Mouse (Mus musculus) left cerebral cortex, adult 8-10 months (tissue): ENCODE measurements around the gene Ift57. TPM values are rescaled to one million over a fixed set of nuclear protein-coding genes. Genes with fewer than 3 reads are reported as not detected.
A peak's percentile ranks its signal among the peaks of the same experiment; 100 is the strongest.

ENCODE experiments used
- DNase-seq, 2 experiments: peaks; one replicate each; pipeline ENCODE4 v3.0.0; 2022; ENCODE audit warnings: low spot score in 2 of 2
- total RNA-seq, 4 experiments: library from RNA; stranded (reverse); gene quantifications; 2 replicates each; pipeline ENCODE4 v1.2.4; 2022

The Ift57 gene
- 10 to 100 TPM; 51.8 to 55.5 (median 55.0) TPM for total RNA-seq

DNA sequence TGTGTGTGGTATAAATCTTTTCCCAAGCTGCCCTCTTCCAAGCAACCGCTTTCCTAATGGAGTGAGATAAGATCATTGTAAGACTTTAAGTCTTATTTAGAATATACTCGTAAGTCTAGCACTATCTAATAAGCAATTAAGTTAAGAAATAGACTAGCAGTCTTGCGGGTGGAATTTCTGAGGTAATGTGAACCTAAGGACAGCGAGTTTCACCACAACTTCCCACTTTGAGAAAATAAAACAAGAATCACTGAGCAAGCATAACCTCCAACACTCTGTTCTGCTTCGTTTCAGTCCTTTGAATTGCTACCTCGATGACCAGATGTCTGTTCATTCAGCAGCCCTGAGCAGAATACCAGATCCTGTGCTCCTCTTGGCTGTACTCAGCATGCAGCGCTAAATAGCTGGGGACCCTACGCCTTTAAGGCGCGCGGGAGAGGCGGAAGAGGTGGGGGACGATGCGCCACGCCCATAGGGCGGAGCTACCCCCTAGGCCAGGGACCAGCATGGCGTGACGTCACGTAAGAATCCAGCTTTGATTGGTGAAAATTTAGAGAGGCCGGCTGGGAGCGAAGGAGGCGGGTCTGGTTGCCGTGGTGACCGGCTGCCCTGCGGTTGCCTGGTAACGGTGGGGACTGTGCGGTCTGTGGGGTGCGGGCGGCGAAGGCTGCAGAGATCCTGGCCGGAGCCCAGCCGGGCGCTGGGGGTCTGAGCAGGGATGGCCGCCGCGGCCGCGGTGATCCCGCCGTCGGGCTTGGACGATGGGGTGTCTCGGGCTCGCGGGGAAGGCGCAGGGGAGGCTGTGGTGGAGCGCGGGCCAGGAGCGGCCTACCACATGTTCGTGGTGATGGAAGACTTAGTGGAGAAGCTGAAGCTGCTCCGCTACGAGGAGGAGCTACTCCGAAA, at the start of gene Ift57:
TSS of gene Ift57 (plus strand) at position 614 of the 906 bp plus-strand sequence.
- DNase-seq: peak; percentile 91 to 98

GRCm38 (mm10) chr16:49657182-49657581, 41.9 kb upstream of the Ift57 start:
- no peak for DNase-seq

- DNase-seq: no peak
Measured at GRCm38 (mm10) chr16:49658029-49658428, 41.0 kb upstream of the Ift57 start.

GRCm38 (mm10) chr16:49659131-49659530, 39.9 kb upstream of the Ift57 start:
- DNase-seq: no peak

- no peak for DNase-seq
Measured at GRCm38 (mm10) chr16:49660111-49660510, 38.9 kb upstream of the Ift57 start.

GRCm38 (mm10) chr16:49662201-49662600, 36.8 kb upstream of the Ift57 start:
- DNase-seq: no peak

- DNase-seq: no peak
Measured at GRCm38 (mm10) chr16:49664677-49665076, 34.4 kb upstream of the Ift57 start.

GRCm38 (mm10) chr16:49679666-49680065, 19.4 kb upstream of the Ift57 start:
- no peak for DNase-seq

DNA sequence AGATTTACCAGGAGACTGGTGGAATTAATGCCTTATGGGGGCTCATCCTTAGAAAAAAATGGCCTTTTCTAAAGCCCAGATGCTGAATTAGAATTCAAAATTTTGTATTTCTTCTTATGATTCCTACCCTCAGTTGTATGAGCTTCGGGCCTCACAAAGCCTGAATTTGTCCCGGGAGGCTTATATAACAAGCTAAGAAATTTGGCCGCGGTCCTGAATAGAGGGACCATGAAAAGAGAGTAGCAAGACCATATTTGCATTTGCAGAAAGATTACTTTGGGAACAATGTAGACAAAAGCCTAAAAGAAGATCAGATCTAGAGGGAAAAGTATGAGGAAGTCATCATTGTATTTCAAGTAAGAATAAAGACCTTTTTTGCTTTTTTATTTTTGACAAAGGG, 14.1 kb upstream of the Ift57 start:
- DNase-seq: no peak

- DNase-seq: no peak
Measured at GRCm38 (mm10) chr16:49699821-49700220, 788 bp downstream of the Ift57 start.

DNA sequence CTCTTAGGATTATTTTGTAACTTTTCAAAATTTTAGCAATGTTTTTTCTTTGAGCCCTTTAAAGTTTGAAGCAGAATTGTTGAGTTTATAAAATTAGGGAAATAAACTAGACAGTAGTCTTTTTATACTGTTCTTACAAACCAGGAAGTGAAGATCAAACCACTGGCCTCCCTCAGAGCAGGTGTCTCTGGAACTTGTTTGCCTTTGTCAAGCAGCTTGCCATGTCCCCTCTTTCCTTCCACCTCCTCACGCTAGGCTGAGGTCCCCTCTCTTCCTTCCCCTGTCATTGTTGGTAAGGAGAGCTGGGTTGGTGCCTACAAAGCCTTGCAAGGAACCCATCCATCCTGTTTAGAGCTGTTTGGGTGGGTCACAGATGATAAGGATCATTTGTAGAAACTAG, 9.0 kb downstream of the Ift57 start:
- DNase-seq: no peak

DNA sequence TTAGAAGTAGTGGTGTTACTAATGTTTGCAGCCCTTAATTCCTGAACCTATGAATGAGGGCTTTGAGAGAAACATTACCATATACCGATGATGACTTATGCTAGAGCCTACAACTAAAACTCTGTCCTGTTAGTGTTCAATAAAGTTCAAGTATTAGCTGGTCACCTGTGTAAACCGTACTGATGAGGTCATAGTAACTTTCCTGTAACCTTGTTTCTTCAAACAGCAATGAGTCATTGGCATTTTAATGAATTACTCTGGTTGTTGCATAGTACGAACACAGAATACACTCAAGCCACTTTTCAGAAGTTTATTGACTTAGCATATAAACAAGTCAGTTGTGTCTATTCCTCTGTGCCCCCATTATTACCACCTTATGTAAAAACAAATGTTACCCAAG, 11.2 kb downstream of the Ift57 start:
- no peak for DNase-seq

DNA sequence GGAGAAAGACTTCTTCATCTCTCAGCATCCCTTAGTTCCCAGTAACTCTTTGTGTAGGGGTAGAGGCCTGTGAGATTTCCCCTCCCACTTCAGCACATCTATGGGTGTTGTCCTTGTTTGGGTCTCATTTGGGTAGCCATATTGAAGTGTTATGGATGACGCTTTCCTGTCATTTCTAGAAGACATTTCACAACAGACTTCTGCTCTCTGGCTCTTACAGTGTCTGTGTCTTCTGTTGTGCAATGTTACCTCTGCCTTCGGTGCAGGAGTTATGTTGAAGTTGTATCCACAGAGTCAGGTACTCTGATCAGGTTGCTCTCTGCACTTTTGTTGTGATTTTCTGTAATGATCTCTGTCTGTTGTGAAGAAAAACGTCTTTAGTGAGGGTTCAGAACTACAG, 14.3 kb downstream of the Ift57 start:
- DNase-seq: no peak

DNA sequence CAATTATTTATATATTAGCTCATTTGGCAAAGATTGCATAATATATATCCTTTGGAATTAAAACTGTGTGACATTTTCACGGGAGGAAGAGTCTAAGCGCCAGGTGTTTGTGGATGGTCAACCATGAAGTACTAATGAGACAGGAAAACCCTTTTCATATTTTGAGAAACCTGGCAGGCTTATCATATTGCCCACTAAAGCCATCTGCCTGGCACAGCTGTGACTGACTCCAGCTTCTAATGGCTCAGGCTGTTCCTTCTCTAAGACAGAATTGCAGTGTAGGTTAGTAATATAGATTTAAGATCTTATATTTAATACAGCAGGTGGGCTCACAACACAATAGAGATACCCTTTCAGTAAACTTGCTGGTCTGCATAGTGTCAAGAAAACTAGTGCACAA, 21.6 kb downstream of the Ift57 start:
- no peak for DNase-seq

DNA sequence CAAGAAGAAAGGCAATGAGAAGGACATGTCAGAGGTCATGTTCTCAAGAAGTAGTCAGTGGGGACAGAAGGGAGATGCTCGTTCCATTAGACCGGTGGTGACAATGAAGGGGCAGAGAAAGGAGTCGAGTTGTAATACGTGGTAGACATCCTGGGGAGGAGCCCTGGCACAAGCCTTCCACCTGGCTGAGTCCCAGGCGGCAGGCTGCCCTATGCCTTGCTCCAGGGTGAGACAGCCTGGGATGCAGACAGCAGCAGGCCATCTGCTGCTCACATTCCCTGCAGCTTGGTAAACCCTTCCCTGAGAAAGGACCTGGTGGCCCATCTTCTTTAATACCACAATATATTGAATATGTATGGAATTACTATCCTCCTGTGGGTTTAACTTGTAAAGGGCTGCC, 22.6 kb downstream of the Ift57 start:
- no peak for DNase-seq

DNA sequence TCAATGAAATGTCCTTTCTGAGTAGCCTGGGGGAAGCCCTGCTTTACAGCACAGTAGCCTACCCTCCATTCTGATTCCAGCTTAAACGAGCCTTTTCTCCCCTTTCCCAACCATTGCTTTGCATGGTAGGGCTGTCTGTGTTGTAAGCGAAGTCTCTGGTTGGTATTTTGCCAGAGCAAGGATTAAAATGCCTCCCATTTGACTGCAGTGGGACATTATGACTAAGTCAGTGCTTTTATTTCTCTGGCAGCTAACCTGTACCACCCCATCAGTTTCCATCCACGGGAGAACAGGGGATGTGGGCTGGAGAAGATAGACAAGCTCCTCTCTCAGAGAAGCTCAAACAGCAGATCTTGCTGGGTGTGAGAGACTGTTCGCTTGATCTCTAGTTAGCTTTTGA, 24.2 kb downstream of the Ift57 start:
- no peak for DNase-seq

GRCm38 (mm10) chr16:49724232-49724631, 25.2 kb downstream of the Ift57 start:
- no peak for DNase-seq

DNA sequence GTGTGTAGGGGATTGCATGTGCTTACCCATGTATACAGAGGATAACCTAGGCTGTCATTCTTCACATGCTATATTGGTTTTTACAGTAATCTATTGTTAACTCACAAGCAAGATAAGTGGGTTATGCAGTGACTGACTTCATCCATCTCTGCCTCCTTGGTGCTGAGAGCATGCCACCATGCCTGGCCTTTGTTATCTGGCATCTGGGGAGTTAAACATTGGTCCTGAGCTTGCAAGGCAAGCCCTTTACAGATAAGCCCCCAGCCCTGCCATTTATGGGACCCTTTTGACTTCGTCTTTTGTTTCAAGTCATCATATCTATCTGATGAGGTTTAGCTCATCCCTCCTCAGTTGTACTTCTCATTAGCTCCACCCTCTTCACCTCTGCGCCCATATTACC, 25.9 kb downstream of the Ift57 start:
- no peak for DNase-seq

DNA sequence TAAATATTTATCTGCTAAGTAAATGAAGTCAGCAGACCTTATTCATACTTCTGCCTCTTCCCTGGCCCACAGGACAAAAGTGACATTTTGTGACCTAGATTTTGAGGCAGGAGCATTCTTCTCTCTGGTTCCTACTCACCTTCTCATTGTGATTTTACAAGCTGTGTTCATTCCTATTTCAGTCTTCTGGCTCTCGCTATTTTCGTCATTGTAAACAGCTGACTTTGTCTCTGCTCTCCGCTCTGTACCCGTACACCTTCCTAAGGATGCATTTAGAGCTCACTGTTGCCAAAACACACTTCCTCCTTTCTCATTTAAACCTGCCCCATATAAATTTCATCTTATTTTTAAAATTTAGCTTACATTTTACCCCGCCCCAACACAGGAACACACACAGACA, 26.4 kb downstream of the Ift57 start:
- no peak for DNase-seq

- no peak for DNase-seq
Measured at GRCm38 (mm10) chr16:49726216-49726615, 27.2 kb downstream of the Ift57 start.

- DNase-seq: no peak
Measured at GRCm38 (mm10) chr16:49726761-49727160, 27.7 kb downstream of the Ift57 start.

GRCm38 (mm10) chr16:49736536-49736935, 37.5 kb downstream of the Ift57 start:
- DNase-seq: peak in 1 of 2 experiments; percentile 64

GRCm38 (mm10) chr16:49747360-49747759, 48.3 kb downstream of the Ift57 start:
- DNase-seq: no peak
